Mouse (Mus musculus): ENCODE data around the gene Dram1. TPM values are rescaled to one million over a fixed set of nuclear protein-coding genes. Genes with fewer than 3 reads are reported as not detected.

Dram1 gene
- polyA plus RNA-seq, 1 experiment from 2014 or later: 1.0 TPM

DNA sequence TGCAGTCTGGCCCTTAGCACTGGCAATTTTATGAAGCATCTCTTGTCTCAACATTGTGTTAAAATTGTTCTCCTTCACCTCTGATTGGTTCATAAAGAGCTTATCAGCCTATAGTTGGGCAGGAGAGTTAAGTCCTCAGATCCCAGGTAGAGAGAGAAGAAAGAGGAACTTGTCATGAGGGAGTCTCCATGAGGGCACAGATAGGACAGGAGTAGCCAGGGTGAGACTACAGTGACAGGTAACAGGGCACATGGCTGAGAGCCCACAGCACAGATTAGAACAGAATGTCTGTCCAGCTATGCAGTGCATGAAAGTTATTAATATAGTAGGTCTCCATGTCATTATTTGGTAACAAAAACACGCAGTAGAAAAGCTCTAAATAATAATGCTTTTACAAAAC lies 16.7 kb downstream of the Dram1 start:
- Histone ChIP-seq H3K9me3 (peaks cover 2% of the 10 kb centered on the region; the same call in 1 of the 2 replicates), H3K9ac (no peak overlapping the region), H3K4me1 (no peaks in the 10 kb centered on the region), H3K4me2 (replicated peaks) (no peak overlapping the region), H3K4me3 (no peak overlapping the region), H3K36me3 (no peaks in the 10 kb centered on the region), H3K27ac (no peak overlapping the region), H3K27me3 (peaks cover 12% of the 10 kb centered on the region)
- 66% methylated on average over 1 of the region's 1 CpGs for WGBS
- ATAC-seq (ENCODE audit: low FRiP score, low read depth): no peak

DNA sequence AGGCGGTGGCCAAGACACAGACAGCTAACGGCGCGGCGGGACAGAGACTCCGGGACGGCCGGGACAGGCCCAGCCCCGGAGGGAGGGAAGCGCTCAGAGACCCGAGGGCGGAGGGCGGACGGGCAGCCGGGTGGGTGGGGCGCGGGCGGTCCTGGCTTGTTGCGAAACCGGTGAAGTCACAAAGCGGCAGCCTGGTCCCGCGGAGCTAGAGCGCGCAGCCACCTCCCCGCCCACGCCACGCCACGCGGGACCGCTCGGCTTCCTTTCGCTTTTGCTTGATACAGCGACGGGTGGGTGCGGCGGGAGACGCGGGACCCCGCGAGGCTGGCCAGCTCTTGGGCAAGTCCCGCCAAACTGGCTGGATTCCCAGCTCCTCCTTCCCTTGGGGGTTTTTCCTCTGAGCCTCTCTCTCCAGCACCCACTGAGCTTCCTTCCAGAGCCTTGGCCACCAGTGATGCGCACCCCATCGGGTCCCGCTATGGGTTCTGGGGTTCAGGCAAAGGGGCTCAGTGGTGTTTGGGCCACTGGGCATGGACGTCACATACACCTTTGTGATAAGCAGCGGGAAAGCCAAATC lies 21.8 kb downstream of the Dram1 start:
- Histone ChIP-seq H3K9ac (peak overlapping the region; percentile 67), H3K27ac (no peak overlapping the region), H3K4me2 (replicated peaks) (peak overlapping the region; percentile 89), H3K4me1 (0 out of 2 replicates have a peak, but pooled peaks cover 4% of the 10 kb centered on the region), H3K9me3 (peaks cover 2% of the 10 kb centered on the region; the same call in 1 of the 2 replicates), H3K27me3 (peaks cover 36% of the 10 kb centered on the region), H3K36me3 (no peaks in the 10 kb centered on the region), H3K4me3 (peak overlapping the region; percentile 59)
- peak; percentile 63 for ATAC-seq (ENCODE audit: low FRiP score, low read depth)
- WGBS: 2% methylated on average over 37 of the region's 47 CpGs

DNA sequence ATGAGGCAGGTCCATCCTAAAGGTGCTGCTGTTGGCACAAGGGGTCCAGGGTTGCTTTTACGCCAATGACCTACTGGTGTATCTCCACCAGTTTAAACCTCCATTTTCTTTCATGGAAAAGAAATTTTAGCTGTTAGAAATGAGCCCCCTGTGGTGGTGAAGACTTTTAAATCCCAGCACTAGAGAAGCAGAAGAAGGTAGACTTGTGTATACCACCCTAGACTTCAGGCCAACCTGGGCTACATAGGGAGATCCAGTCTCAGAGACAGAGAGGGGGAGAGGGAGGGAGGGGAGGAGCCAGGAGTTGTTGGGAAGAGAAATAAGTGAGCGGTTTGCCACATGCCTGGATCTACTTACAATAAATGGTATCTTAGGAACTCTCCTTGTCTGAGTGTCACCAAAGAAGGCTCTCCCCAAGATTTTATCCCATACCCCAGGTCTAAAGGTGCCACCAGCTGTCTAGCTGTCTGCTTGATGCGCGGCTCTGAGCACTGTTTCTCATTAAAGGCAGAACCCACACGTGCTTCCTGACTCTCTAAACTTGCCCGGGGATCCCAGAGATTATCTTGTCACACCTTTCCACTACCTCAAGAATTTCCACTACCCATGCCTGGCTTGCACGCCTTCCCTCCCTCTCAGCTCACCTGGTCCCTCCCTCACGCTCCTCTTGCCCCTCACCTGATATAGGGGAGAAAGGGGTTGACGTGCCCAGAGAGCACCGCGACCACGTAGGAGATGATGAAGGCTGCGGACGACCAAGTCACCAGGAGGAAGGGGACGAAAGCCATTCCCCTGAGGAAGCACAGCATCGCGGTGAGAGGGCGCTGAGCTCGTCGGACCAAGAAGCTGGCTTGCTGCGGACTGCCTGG lies 22.5 kb downstream of the Dram1 start:
- peaks cover 2% of the 10 kb centered on the region; the same call in 1 of the 2 replicates for H3K9me3 ChIP-seq
- peak overlapping the region; percentile 89 for H3K4me2 ChIP-seq (replicated peaks)
- H3K4me1 ChIP-seq: peaks cover 7% of the 10 kb centered on the region
- H3K27ac ChIP-seq: no peak overlapping the region
- peak overlapping the region; percentile 59 for H3K4me3 ChIP-seq
- no peaks in the 10 kb centered on the region for H3K36me3 ChIP-seq
- WGBS: 8% methylated on average over 21 of the region's 21 CpGs
- H3K9ac ChIP-seq: peak overlapping the region; percentile 67
- ATAC-seq (ENCODE audit: low FRiP score, low read depth): peak; percentile 30; the same call in 1 of the 2 replicates
- peaks cover 36% of the 10 kb centered on the region for H3K27me3 ChIP-seq

DNA sequence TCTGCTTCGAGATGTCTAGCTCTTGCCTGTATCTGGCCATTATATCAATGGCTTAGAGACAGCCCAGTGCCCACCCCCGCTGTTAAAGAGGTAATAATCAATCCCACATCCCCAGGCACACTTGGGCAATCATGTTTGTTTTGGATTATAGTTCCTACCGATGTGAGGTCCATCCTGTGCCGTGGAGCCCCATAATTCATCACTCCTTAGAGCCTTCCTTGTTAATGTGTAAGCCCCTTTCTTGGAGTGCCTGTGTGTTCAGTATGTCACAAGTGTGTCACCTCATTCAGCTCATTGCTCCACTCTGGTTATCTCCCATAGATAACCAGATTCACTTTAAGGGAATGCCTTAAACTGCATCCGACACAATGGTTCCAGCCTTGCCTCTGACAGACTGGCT lies 24.3 kb downstream of the Dram1 start:
- Histone ChIP-seq H3K4me1 (peaks cover 19% of the 10 kb centered on the region), H3K27ac (no peak overlapping the region), H3K4me2 (replicated peaks) (no peak overlapping the region), H3K9me3 (peaks cover 2% of the 10 kb centered on the region; the same call in 1 of the 2 replicates), H3K4me3 (no peak overlapping the region), H3K27me3 (peaks cover 36% of the 10 kb centered on the region), H3K36me3 (no peaks in the 10 kb centered on the region), H3K9ac (no peak overlapping the region)
- ATAC-seq (ENCODE audit: low FRiP score, low read depth): no peak
- WGBS: 62% methylated on average over 5 of the region's 5 CpGs

DNA sequence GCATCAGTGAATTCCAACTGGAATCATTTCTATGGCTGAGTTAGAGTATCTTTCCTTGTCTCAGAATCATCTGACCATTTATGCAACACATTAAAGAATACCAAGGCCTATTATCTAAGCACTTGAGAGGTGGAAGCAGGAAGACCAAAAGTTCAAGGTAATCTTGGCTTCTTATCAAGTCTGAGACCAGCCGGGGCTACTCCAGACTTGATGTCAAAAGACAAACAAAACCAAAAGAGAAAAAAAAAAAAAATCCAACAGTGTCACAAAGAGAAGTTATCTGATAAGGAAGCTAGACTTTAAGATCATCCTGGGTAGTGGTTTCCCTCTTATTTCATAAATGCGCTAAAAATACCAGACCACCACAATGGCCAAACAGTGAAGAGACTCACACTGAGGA lies 26.3 kb downstream of the Dram1 start:
- H3K27me3 ChIP-seq: peaks cover 28% of the 10 kb centered on the region
- ATAC-seq (ENCODE audit: low FRiP score, low read depth): no peak
- no peaks in the 10 kb centered on the region for H3K36me3 ChIP-seq
- H3K4me3 ChIP-seq: no peak overlapping the region
- H3K4me2 ChIP-seq (replicated peaks): no peak overlapping the region
- peaks cover 19% of the 10 kb centered on the region for H3K4me1 ChIP-seq
- 88% methylated on average over 2 of the region's 2 CpGs for WGBS
- no peaks in the 10 kb centered on the region for H3K9me3 ChIP-seq
- no peak overlapping the region for H3K27ac ChIP-seq
- H3K9ac ChIP-seq: no peak overlapping the region

DNA sequence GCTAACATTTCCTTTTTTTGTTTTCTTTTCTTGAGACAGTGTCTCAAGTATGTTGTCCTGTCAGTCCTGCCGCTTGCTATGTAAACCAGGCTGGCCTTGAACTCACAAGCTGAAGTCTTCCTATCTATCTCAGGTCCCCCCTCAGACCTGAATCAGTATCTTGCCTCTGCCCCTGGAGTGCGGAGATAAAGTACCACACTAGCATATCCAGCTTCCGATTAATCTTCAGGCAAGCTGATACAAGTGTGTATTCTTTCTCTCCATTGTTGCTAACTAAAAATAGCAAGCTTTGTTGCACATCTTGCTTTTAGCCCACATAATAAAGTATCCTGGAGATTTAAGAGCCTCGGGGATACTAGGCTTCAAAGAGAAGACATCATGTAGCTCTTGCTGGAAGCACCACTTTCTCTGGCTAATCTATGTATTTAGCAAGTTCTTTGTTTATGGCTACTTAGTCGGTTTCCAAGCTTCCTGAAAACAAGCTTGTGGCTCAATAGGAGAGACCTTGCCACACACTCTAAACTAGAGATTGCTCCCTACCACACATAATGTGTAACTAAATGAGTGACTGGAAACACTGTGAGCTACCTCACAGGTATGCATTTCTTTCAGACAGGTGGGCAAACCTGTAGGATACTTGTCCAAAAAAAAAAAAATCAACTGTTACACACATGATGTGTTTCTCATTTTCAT lies 27.3 kb downstream of the Dram1 start:
- Histone ChIP-seq H3K36me3 (no peaks in the 10 kb centered on the region), H3K4me3 (no peak overlapping the region), H3K4me2 (replicated peaks) (no peak overlapping the region), H3K4me1 (peaks cover 15% of the 10 kb centered on the region), H3K9me3 (no peaks in the 10 kb centered on the region), H3K9ac (no peak overlapping the region), H3K27ac (no peak overlapping the region), H3K27me3 (peaks cover 19% of the 10 kb centered on the region)
- 58% methylated on average over 5 of the region's 5 CpGs for WGBS
- no peak for ATAC-seq (ENCODE audit: low FRiP score, low read depth)

DNA sequence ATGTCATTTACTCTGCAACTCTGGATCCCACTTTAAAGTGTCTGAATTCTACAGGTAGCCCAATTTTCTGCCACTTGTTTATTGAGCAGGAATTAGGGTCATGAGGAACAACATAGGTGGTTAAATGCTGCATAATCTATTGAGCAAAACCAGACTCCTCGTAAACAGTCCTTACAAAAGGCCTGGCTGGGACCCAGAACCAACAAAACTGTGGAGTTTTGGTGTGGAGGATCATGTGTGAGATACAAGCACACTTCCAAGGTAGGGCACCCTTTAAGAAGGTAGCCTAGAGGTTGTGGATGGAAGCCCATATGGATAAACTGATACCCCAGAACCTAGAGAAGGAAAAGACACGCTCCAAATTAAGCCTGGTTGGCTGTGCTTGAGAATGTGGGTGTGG lies 28.2 kb downstream of the Dram1 start:
- 35% methylated on average over 2 of the region's 2 CpGs for WGBS
- ATAC-seq (ENCODE audit: low FRiP score, low read depth): peak; percentile 51; the same call in 1 of the 2 replicates
- Histone ChIP-seq H3K4me1 (peaks cover 14% of the 10 kb centered on the region), H3K9me3 (no peaks in the 10 kb centered on the region), H3K4me3 (no peak overlapping the region), H3K4me2 (replicated peaks) (no peak overlapping the region), H3K27me3 (peaks cover 11% of the 10 kb centered on the region), H3K9ac (no peak overlapping the region), H3K36me3 (no peaks in the 10 kb centered on the region), H3K27ac (no peak overlapping the region)

DNA sequence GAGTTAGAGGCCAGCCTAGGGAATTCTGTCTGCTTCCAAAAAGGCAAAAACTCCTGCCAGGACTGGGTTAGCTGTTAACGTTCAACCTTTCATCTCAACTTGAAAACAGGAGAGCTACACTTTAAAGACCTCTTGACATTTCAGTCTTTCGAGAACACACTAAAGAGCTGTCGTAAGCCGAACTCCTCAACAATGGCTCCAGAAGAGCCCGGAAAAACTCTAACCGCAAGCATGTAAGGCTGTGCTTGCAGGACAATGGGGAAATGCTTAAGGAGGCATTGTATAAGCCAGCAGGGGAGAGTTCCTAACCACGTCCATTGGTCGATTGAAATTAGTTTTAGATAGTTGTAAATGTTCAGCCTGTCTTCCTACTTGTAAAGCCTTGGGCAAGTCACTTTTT lies 29.1 kb downstream of the Dram1 start:
- Histone ChIP-seq H3K4me2 (replicated peaks) (no peak overlapping the region), H3K27me3 (peaks cover 2% of the 10 kb centered on the region; the same call in 1 of the 2 replicates), H3K9ac (no peak overlapping the region), H3K4me1 (peaks cover 14% of the 10 kb centered on the region), H3K36me3 (no peaks in the 10 kb centered on the region), H3K4me3 (no peak overlapping the region), H3K27ac (no peak overlapping the region), H3K9me3 (no peaks in the 10 kb centered on the region)
- 41% methylated on average over 8 of the region's 8 CpGs for WGBS
- no peak for ATAC-seq (ENCODE audit: low FRiP score, low read depth)

DNA sequence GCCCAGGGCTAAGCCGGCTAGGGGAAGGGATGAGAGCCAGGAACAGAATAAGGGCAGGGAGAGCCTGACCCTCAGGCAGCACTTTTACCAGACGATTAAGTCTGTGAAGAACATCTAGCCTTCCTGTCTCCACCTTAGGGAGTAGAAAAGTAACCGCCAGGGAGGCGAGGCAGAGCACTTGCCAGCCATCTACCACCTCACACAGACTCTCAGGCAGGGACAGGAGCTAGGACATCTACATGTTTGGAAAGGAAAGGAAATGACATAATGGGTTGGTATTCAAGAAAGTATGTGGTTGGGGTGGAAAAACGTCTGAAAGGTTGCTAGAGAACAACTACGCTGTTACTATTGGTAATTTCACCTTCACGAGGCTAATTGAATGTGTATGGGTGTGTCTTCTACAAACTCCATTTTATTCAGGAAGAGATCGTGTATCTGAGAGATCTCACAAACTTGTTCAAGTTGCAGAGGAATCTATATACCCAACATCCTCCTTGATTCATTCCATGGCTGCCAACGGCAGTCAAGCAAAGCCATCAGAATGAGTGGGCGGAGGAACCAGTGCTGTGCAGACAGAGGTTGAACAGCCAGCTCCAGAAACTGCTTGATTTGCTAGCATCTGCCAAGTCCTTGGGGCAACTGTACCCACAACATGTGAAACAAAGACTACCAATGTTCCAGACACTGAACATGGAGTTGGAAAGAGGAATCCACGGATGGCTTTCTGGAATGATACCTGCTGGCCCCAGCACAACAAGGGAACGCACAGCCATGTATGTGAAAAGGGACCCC lies 32.2 kb downstream of the Dram1 start:
- H3K36me3 ChIP-seq: no peaks in the 10 kb centered on the region
- no peaks in the 10 kb centered on the region for H3K9me3 ChIP-seq
- peaks cover 14% of the 10 kb centered on the region for H3K4me1 ChIP-seq
- WGBS: 74% methylated on average over 12 of the region's 12 CpGs
- H3K27me3 ChIP-seq: no peaks in the 10 kb centered on the region
- no peak overlapping the region for H3K9ac ChIP-seq
- 0 out of 2 replicates have a peak overlapping the region, but pooled peaks have one; percentile 16 for H3K4me2 ChIP-seq (replicated peaks)
- H3K27ac ChIP-seq: no peak overlapping the region
- no peak for ATAC-seq (ENCODE audit: low FRiP score, low read depth)
- H3K4me3 ChIP-seq: no peak overlapping the region

DNA sequence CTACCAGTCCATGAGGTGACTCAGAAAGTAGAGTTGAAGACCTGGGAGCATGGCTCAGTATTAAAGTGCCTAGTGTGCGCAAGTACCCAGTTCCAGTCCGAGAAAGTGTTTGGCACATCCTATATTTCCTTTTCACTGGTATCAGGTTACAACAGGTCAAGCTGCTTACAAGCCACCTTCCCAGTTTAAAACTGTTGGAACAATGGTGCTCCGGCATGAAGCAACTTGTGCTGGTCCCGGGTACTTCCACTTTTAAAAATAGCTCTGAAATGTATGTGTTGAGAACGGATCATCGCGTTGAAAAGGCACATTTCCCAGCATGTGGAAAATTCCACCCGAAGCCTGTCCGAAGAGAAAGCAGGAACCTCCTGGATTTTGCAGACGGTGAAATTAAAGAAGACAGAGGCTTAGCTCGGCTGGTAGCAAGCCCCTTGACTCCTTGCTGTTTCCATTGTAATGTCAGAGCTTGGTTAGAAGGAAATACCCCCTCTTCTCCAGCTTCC lies 32.9 kb downstream of the Dram1 start:
- Histone ChIP-seq H3K4me3 (no peak overlapping the region), H3K9me3 (no peaks in the 10 kb centered on the region), H3K4me2 (replicated peaks) (0 out of 2 replicates have a peak overlapping the region, but pooled peaks have one; percentile 16), H3K27me3 (no peaks in the 10 kb centered on the region), H3K36me3 (no peaks in the 10 kb centered on the region), H3K27ac (no peak overlapping the region), H3K4me1 (peaks cover 7% of the 10 kb centered on the region), H3K9ac (no peak overlapping the region)
- ATAC-seq (ENCODE audit: low FRiP score, low read depth): no peak
- 60% methylated on average over 11 of the region's 11 CpGs for WGBS

DNA sequence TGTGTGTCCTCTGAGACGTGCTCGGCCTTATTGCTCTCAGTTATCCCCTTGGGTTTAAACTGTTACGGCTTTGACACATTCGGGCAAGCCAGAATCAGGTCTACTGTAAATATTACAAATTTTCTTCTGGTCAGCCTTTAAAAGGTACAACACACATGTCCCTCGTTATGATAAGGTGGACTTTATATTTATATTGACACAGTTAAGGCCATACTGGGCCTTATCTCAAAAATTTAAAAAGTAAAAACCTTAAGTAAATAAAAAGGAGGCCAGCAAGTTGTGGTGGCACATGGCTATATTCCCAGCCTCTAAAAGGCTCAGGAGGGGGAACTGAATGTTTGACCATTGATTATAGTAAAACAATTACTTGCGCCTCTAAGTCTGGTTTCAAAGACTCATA lies 37.5 kb downstream of the Dram1 start:
- ATAC-seq (ENCODE audit: low FRiP score, low read depth): no peak
- Histone ChIP-seq H3K27me3 (no peaks in the 10 kb centered on the region), H3K4me1 (no peaks in the 10 kb centered on the region; the same call in 1 of the 2 replicates), H3K4me2 (replicated peaks) (no peak overlapping the region), H3K27ac (no peak overlapping the region), H3K9me3 (no peaks in the 10 kb centered on the region), H3K36me3 (no peaks in the 10 kb centered on the region), H3K4me3 (no peak overlapping the region), H3K9ac (no peak overlapping the region)
- WGBS: 62% methylated on average over 6 of the region's 6 CpGs

Measured in limb, embryonic 13.5 days (tissue).